Mouse (Mus musculus) limb, embryonic 14.5 days (tissue): ENCODE data around the gene Slc41a1. TPM values are rescaled to one million over a fixed set of nuclear protein-coding genes. Genes with fewer than 3 reads are reported as not detected.
A peak's percentile ranks its signal among the peaks of the same experiment; 100 is the strongest.

Source experiments
- ATAC-seq: fragments of 200-750 bp; cut with Nextera tagmentation; 2 replicates; pipeline ENCODE4 v1.8.0; 2017; ENCODE audit warnings: low read depth, moderate number of reproducible peaks, moderate TSS enrichment; ENCODE audit not compliant: low FRiP score
- DNase-seq: peaks from one replicate; pipeline ENCODE4 v3.0.0-alpha.2; 2015; ENCODE audit warnings: low spot score
- H3K27ac ChIP-seq: fragments of 300-500 bp; sonication (generic); replicated peaks from 2 replicates; pipeline ENCODE4 v1.5.1; 2014; ENCODE audit warnings: low read depth, mild to moderate bottlenecking, low read length, moderate library complexity, mixed read lengths
- H3K27me3 ChIP-seq: fragments of 300-500 bp; sonication (generic); 2 replicates; pipeline ENCODE4 v1.6.1; 2014; ENCODE audit warnings: low read length, mixed read lengths; ENCODE audit not compliant: control insufficient read depth, insufficient read depth
- H3K36me3 ChIP-seq: fragments of 300-500 bp; sonication (generic); 2 replicates; pipeline ENCODE4 v1.6.1; 2014; ENCODE audit warnings: mild to moderate bottlenecking, low read length, moderate library complexity, mixed read lengths; ENCODE audit not compliant: control insufficient read depth, insufficient read depth
- H3K4me1 ChIP-seq: fragments of 300-500 bp; sonication (generic); 2 replicates; pipeline ENCODE4 v1.6.1; 2014; ENCODE audit warnings: antibody characterized with exemption, low read length, mixed read lengths; ENCODE audit not compliant: control insufficient read depth, insufficient read depth
- H3K4me2 ChIP-seq: fragments of 300-500 bp; sonication (generic); replicated peaks from 2 replicates; pipeline ENCODE4 v1.6.1; 2014; ENCODE audit warnings: low read depth, mild to moderate bottlenecking, low read length, moderate library complexity; ENCODE audit not compliant: severe bottlenecking
- H3K4me3 ChIP-seq: fragments of 300-500 bp; sonication (generic); replicated peaks from 2 replicates; pipeline ENCODE4 v1.5.1; 2014; ENCODE audit warnings: low read length
- H3K9ac ChIP-seq: fragments of 300-500 bp; sonication (generic); 2 replicates; pipeline ENCODE4 v1.6.1; 2014; ENCODE audit warnings: mild to moderate bottlenecking, low read depth, low read length, moderate library complexity; ENCODE audit not compliant: severe bottlenecking
- H3K9me3 ChIP-seq: fragments of 300-500 bp; sonication (generic); 2 replicates; pipeline ENCODE4 v1.6.1; 2016; ENCODE audit warnings: low read length; ENCODE audit not compliant: control insufficient read depth
- POLR2A ChIP-seq: fragments of 200-500 bp; IDR thresholded peaks from 2 replicates; pipeline ENCODE4 v1.8.0; 2012; ENCODE audit warnings: inconsistent platforms, mild to moderate bottlenecking, moderate library complexity, borderline replicate concordance; ENCODE audit not compliant: insufficient read depth, insufficient read length; ENCODE audit errors: extremely low read depth
- whole genome bisulfite sequencing: fragments of 180-500 bp; shearing (Covaris S2); extraction: QIAGEN DNeasy Blood & Tissue Kit; methylation state at CpG from one replicate; pipeline ENCODE4 v1.1.7; 2014; 5-methylcytosine and 5-hydroxymethylcytosine counted together
- polyA plus RNA-seq, 2 experiments: library from polyadenylated mRNA; depleted of rRNA in 1 of 2; stranded (reverse) in 1 of 2; unstranded in 1 of 2; fragments of >200 nt; fragmentation: Nextera tagmentation in 1 of 2; extraction: Ambion mirVana in 1 of 2; gene quantifications; 2 replicates each; pipeline versions ENCODE4 v1.2.1 to v1.2.3; 2012 to 2014

The Slc41a1 gene
- polyA plus RNA-seq, 2 experiments = 13.3 to 27.0 TPM

GRCm38 (mm10) chr1:131867946-131868290, 40.6 kb downstream of the Slc41a1 start:
- Histone ChIP-seq H3K4me1 (peaks cover 6% of the 10 kb centered on the region; the same call in 1 of the 2 replicates), H3K9me3 (no peaks in the 10 kb centered on the region), H3K9ac (peak overlapping the region; percentile 61), H3K4me2 (peak overlapping the region; percentile 80), H3K27me3 (no peaks in the 10 kb centered on the region), H3K4me3 (peak overlapping the region; percentile 54), H3K27ac (no peak overlapping the region), H3K36me3 (no peaks in the 10 kb centered on the region; the same call in 1 of the 2 replicates)
- ATAC-seq (no peak), DNase-seq (no peak)
- WGBS = 18% methylated on average over 10 of the region's 10 CpGs
- no peak for TF ChIP-seq POLR2A

GRCm38 (mm10) chr1:131869561-131869960, 42.3 kb downstream of the Slc41a1 start:
- no peak overlapping the region for H3K9ac ChIP-seq
- H3K36me3 ChIP-seq = no peaks in the 10 kb centered on the region; the same call in 1 of the 2 replicates
- H3K27ac ChIP-seq = no peak overlapping the region
- no peak for TF ChIP-seq POLR2A
- peaks cover 6% of the 10 kb centered on the region; the same call in 1 of the 2 replicates for H3K4me1 ChIP-seq
- no peaks in the 10 kb centered on the region for H3K27me3 ChIP-seq
- 81% methylated on average over 2 of the region's 2 CpGs for WGBS
- H3K9me3 ChIP-seq = no peaks in the 10 kb centered on the region
- no peak overlapping the region for H3K4me2 ChIP-seq
- no peak for ATAC-seq
- DNase-seq = no peak
- no peak overlapping the region for H3K4me3 ChIP-seq

GRCm38 (mm10) chr1:131872856-131873255, 45.6 kb downstream of the Slc41a1 start:
- 57% methylated on average over 1 of the region's 1 CpGs for WGBS
- DNase-seq = no peak
- no peak for TF ChIP-seq POLR2A

GRCm38 (mm10) chr1:131879816-131880215, 52.5 kb downstream of the Slc41a1 start:
- Histone ChIP-seq H3K4me3 (no peak overlapping the region), H3K4me1 (no peaks in the 10 kb centered on the region), H3K27me3 (no peaks in the 10 kb centered on the region), H3K9me3 (no peaks in the 10 kb centered on the region), H3K4me2 (no peak overlapping the region), H3K36me3 (no peaks in the 10 kb centered on the region), H3K9ac (no peak overlapping the region), H3K27ac (no peak overlapping the region)
- no peak for DNase-seq
- no peak for TF ChIP-seq POLR2A
- 58% methylated on average over 2 of the region's 2 CpGs for WGBS
- no peak for ATAC-seq

More at GRCm38 (mm10) chr1:131872856-131873255, 45.6 kb downstream of the Slc41a1 start:
- no peak overlapping the region for H3K9ac ChIP-seq
- no peaks in the 10 kb centered on the region for H3K27me3 ChIP-seq
- H3K36me3 ChIP-seq = no peaks in the 10 kb centered on the region; the same call in 1 of the 2 replicates
- H3K9me3 ChIP-seq = no peaks in the 10 kb centered on the region
- H3K4me2 ChIP-seq = no peak overlapping the region
- H3K27ac ChIP-seq = no peak overlapping the region
- H3K4me1 ChIP-seq = peaks cover 3% of the 10 kb centered on the region; the same call in 1 of the 2 replicates
- no peak for ATAC-seq
- H3K4me3 ChIP-seq = no peak overlapping the region

- Histone ChIP-seq H3K4me1 (no peaks in the 10 kb centered on the region), H3K4me2 (no peak overlapping the region), H3K9me3 (no peaks in the 10 kb centered on the region), H3K27ac (no peak overlapping the region), H3K9ac (no peak overlapping the region), H3K4me3 (no peak overlapping the region), H3K36me3 (no peaks in the 10 kb centered on the region), H3K27me3 (no peaks in the 10 kb centered on the region)
- DNase-seq (no peak), ATAC-seq (no peak)
- TF ChIP-seq POLR2A = no peak
- 62% methylated on average over 2 of the region's 2 CpGs for WGBS
Measured at GRCm38 (mm10) chr1:131882787-131883186, 55.5 kb downstream of the Slc41a1 start.

GRCm38 (mm10) chr1:131886173-131886572, 58.9 kb downstream of the Slc41a1 start:
- Histone ChIP-seq H3K4me3 (no peak overlapping the region), H3K36me3 (no peaks in the 10 kb centered on the region), H3K27ac (no peak overlapping the region), H3K27me3 (no peaks in the 10 kb centered on the region), H3K9me3 (no peaks in the 10 kb centered on the region), H3K9ac (no peak overlapping the region), H3K4me2 (no peak overlapping the region), H3K4me1 (no peaks in the 10 kb centered on the region)
- DNase-seq = no peak
- ATAC-seq = no peak
- 76% methylated on average over 2 of the region's 2 CpGs for WGBS
- TF ChIP-seq POLR2A = no peak
